In the genomic region with DNA sequence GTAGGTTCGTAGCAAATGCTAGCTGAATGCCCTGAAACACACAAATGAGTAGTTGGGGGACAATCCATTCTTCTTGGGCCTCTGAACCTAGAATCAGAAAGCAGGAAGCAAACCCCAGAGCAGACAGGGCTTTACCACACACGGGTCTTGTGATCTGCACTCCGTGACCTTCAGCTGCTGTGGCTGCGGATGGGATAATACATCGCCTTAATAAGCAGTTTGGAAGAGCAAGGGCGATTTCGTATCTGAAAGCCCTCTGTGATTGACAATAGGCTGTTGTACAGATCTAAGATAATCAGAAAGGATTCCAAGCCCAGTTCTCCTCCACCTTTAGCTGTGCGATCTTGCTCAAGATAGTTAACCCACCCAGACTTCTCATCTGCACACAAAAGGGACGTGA, we compare ENCODE assay signal across 8 mouse cellular contexts. TPM values are rescaled to one million over a fixed set of nuclear protein-coding genes. Genes with fewer than 3 reads are reported as not detected.
A peak's percentile ranks its signal among the peaks of the same experiment; 100 is the strongest.
DNase-seq lines count a peak whose midpoint lies in the region; ATAC-seq lines count a peak whose summit lies in the region.

No protein-coding gene starts in this region.

- 0 out of 2 replicates have a peak overlapping the region, but pooled peaks have one; percentile 23 for H3K9ac ChIP-seq in kidney, embryonic 16.5 days (replicated peaks; ENCODE audit: low read length)

- H3K27ac ChIP-seq in kidney, embryonic 16.5 days (ENCODE audit: low read length) = peak overlapping the region; percentile 77

- ATAC-seq in kidney, embryonic 16.5 days (ENCODE audit: low FRiP score, low TSS enrichment) = no peak

- intact Hi-C loops in left cerebral cortex, postnatal 10 days (cut with DNase I) = loop anchor here (5.0 kb wide), 2 partner anchors 52 to 83 kb away; partner anchors contain the start of gene Zfp36l1

- no peaks in the 10 kb centered on the region for H3K9me3 ChIP-seq in kidney, embryonic 16.5 days (ENCODE audit: low read length)

- peak; percentile 36 for DNase-seq in adrenal gland, adult 2 months
- no peak for DNase-seq in adrenal gland, adult 8-10 months
- peak; percentile 41 for DNase-seq in thymus, postnatal 0 days (ENCODE audit: low spot score)
- no peak for DNase-seq in thymus, adult 18-20 months
- no peak for DNase-seq in left cerebral cortex, adult 11 months (ENCODE audit: low spot score)
- no peak for DNase-seq in left cerebral cortex, postnatal 10 days (ENCODE audit: extremely low spot score in 1 of 2, low spot score in 2 of 2)
- DNase-seq in right cerebral cortex, postnatal 25 days = no peak

- WGBS in kidney, embryonic 16.5 days = 27% methylated on average over 9 of the region's 9 CpGs

- no peaks in the 10 kb centered on the region for H3K36me3 ChIP-seq in kidney, embryonic 16.5 days (ENCODE audit: insufficient read depth, low read length)

- H3K4me1 ChIP-seq in kidney, embryonic 16.5 days (ENCODE audit: insufficient read depth, low read length) = peaks cover 55% of the 10 kb centered on the region

- no peak overlapping the region for H3K4me2 ChIP-seq in kidney, embryonic 16.5 days (replicated peaks; ENCODE audit: low read depth, low read length)

- no peaks in the 10 kb centered on the region for H3K27me3 ChIP-seq in kidney, embryonic 16.5 days (ENCODE audit: insufficient read depth, low read length)

- no peak overlapping the region for H3K4me3 ChIP-seq in kidney, embryonic 16.5 days (ENCODE audit: low read length)

RNA-seq across cellular contexts. Expression of gene Zfp36l1, which starts 52.5 kb away (rescaled TPM):
- total RNA-seq in adrenal gland, adult 2 months (2021) = 100 to 1,000 TPM; 191 to 215 TPM
- 458 and 470 TPM in 2 replicates for polyA plus RNA-seq in adrenal gland, adult 2 months (2012; rRNA removed)
- total RNA-seq in adrenal gland, adult 8-10 months (2022) = 100 to 1,000 TPM; 257 to 328 (median 289) TPM
- polyA plus RNA-seq in thymus, postnatal 0 days (2015; fragmentation: Nextera tagmentation; extraction: Ambion mirVana) = 63.4 and 69.7 TPM in 2 replicates
- 130 and 153 TPM in 2 replicates for polyA plus RNA-seq in kidney, embryonic 16.5 days (2015; fragmentation: Nextera tagmentation; extraction: Ambion mirVana)
- 10 to 100 TPM; 36.4 to 46.9 TPM for total RNA-seq in left cerebral cortex, postnatal 10 days (2021)

Comparison
In these comparisons a context has a peak if more than half of its experiments do, and no peak if none do; other contexts are left out.
1. DNase-seq: peak in adrenal gland, adult 2 months (single experiment) and thymus, postnatal 0 days (single experiment); none in adrenal gland, adult 8-10 months (single experiment), thymus, adult 18-20 months (0 of 2), left cerebral cortex, adult 11 months (single experiment), left cerebral cortex, postnatal 10 days (0 of 2) and right cerebral cortex, postnatal 25 days (single experiment).
2. RNA of gene Zfp36l1, which starts 52.5 kb away (total RNA-seq): 257 to 328 TPM in adrenal gland, adult 8-10 months and 191 to 215 TPM in adrenal gland, adult 2 months; 36.4 to 46.9 TPM in left cerebral cortex, postnatal 10 days; every median in the first group is over 4 times any median in the second.